Mouse (Mus musculus) right cerebral cortex, postnatal 14 days (tissue): ENCODE measurements around the gene Mettl27.

Source experiments
- DNase-seq: peaks from one replicate; pipeline ENCODE4 v3.0.0; 2022

The Mettl27 gene

GRCm38 (mm10) chr5:134932179-134932902, at the start of gene Mettl27:
Gene Mettl27 (plus strand): TSS chr5:134932368.
- peak; percentile 76 for DNase-seq

GRCm38 (mm10) chr5:134883077-134883476, 49.1 kb upstream of the Mettl27 start:
- no peak for DNase-seq

- DNase-seq, result no peak
Measured at GRCm38 (mm10) chr5:134887447-134888335, 44.5 kb upstream of the Mettl27 start.

- DNase-seq, result no peak
Measured at GRCm38 (mm10) chr5:134888505-134888904, 43.7 kb upstream of the Mettl27 start.

- DNase-seq, result no peak
Measured at GRCm38 (mm10) chr5:134890601-134891054, 41.5 kb upstream of the Mettl27 start.

GRCm38 (mm10) chr5:134891552-134891951, 40.6 kb upstream of the Mettl27 start:
- DNase-seq, result no peak

- no peak for DNase-seq
Measured at GRCm38 (mm10) chr5:134892717-134893116, 39.5 kb upstream of the Mettl27 start.

GRCm38 (mm10) chr5:134895291-134895690, 36.9 kb upstream of the Mettl27 start:
- no peak for DNase-seq

- DNase-seq, result no peak
Measured at GRCm38 (mm10) chr5:134896965-134897364, 35.2 kb upstream of the Mettl27 start.

GRCm38 (mm10) chr5:134897596-134897995, 34.6 kb upstream of the Mettl27 start:
- DNase-seq, result no peak

- DNase-seq, result peak; percentile 26
Measured at GRCm38 (mm10) chr5:134901012-134901643, 31.0 kb upstream of the Mettl27 start.

GRCm38 (mm10) chr5:134901644-134902027, 30.5 kb upstream of the Mettl27 start:
- DNase-seq, result no peak

GRCm38 (mm10) chr5:134906633-134907032, 25.5 kb upstream of the Mettl27 start, which contains the start of gene Tmem270:
Gene Tmem270 (minus strand): TSS chr5:134906733.
- DNase-seq, result no peak

GRCm38 (mm10) chr5:134907135-134907534, 25.0 kb upstream of the Mettl27 start:
- DNase-seq, result peak; percentile 98

- DNase-seq, result no peak
Measured at GRCm38 (mm10) chr5:134911901-134912300, 20.3 kb upstream of the Mettl27 start.

GRCm38 (mm10) chr5:134913352-134913751, 18.8 kb upstream of the Mettl27 start:
- no peak for DNase-seq

GRCm38 (mm10) chr5:134913753-134914152, 18.4 kb upstream of the Mettl27 start:
- DNase-seq, result no peak

GRCm38 (mm10) chr5:134914510-134914909, 17.7 kb upstream of the Mettl27 start:
- no peak for DNase-seq

GRCm38 (mm10) chr5:134915311-134915710, 16.9 kb upstream of the Mettl27 start, which contains the start of gene Cldn13:
Gene Cldn13 (minus strand): TSS chr5:134915526.
- no peak for DNase-seq

- DNase-seq, result peak; percentile 63
Measured at GRCm38 (mm10) chr5:134918071-134918832, 13.9 kb upstream of the Mettl27 start.

- no peak for DNase-seq
Measured at GRCm38 (mm10) chr5:134919097-134919496, 13.1 kb upstream of the Mettl27 start.

- peak; percentile 25 for DNase-seq
Measured at GRCm38 (mm10) chr5:134920106-134920687, 12.0 kb upstream of the Mettl27 start.
